Mouse (Mus musculus): Measurements from ENCODE around the gene Qrich1. TPM values are rescaled to one million over a fixed set of nuclear protein-coding genes. Genes with fewer than 3 reads are reported as not detected.
"Not testable (repeated sequence)": the region's sequence is repeated elsewhere in the genome, so short reads cannot be mapped to it uniquely, and the experiment has no call there.

Gene Qrich1
- polyA plus RNA-seq, 1 experiment from 2014 or later = 106 TPM

DNA sequence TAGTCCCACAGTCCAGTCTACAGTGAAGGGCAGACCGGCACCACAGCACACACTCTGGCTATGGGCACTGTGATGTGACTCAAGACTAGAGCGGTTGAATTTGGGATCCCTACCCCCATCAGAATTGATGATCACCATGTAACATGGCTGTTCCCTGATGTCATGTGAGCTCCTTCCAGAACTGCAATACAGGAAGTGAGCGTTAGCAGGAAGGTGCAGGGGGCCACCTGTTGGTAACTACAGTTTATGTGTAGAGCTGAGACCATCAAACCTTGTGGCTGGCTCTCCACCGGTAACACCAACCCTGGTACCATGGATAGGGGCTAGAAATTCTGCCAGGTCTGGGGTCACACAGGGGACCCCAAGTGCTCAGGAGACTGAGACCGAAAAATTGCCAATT, 72.6 kb downstream of the Qrich1 start:
- Histone ChIP-seq H3K9ac (ENCODE audit: low read depth, low read length) (no peak overlapping the region; the same call in 1 of the 2 replicates), H3K27ac (ENCODE audit: low read depth, low read length) (peak overlapping the region; percentile 81)

GRCm38 (mm10) chr9:108591462-108591861, 74.9 kb downstream of the Qrich1 start:
- Histone ChIP-seq H3K27me3 (replicated peaks; ENCODE audit: control insufficient read depth, insufficient read depth, low read length) (no peaks in the 10 kb centered on the region), H3K4me1 (ENCODE audit: control insufficient read depth, insufficient read depth, low read depth, low read length) (peaks cover 28% of the 10 kb centered on the region), H3K9me3 (ENCODE audit: control insufficient read depth, low read length) (no peaks in the 10 kb centered on the region), H3K4me3 (ENCODE audit: low read length) (no peak overlapping the region), H3K36me3 (ENCODE audit: control insufficient read depth, insufficient read depth, low read length) (no peaks in the 10 kb centered on the region), H3K27ac (ENCODE audit: low read depth, low read length) (no peak overlapping the region), H3K4me2 (ENCODE audit: low read length) (no peak overlapping the region), H3K9ac (ENCODE audit: low read depth, low read length) (no peak overlapping the region)
- no peak for ATAC-seq
- 61% methylated on average over 4 of the region's 4 CpGs for WGBS

More for the DNA sequence above, 72.6 kb downstream of the Qrich1 start:
- Histone ChIP-seq H3K4me3 (ENCODE audit: low read length) (no peak overlapping the region), H3K4me2 (ENCODE audit: low read length) (no peak overlapping the region), H3K9me3 (ENCODE audit: control insufficient read depth, low read length) (no peaks in the 10 kb centered on the region), H3K27me3 (replicated peaks; ENCODE audit: control insufficient read depth, insufficient read depth, low read length) (no peaks in the 10 kb centered on the region), H3K36me3 (ENCODE audit: control insufficient read depth, insufficient read depth, low read length) (no peaks in the 10 kb centered on the region), H3K4me1 (ENCODE audit: control insufficient read depth, insufficient read depth, low read depth, low read length) (peaks cover 28% of the 10 kb centered on the region)
- no peak for ATAC-seq
- WGBS = 59% methylated on average over 5 of the region's 5 CpGs

- no peak for ATAC-seq
- no peak overlapping the region for H3K9ac ChIP-seq (ENCODE audit: low read depth, low read length)
- WGBS = 84% methylated on average over 3 of the region's 3 CpGs
- H3K9me3 ChIP-seq (ENCODE audit: control insufficient read depth, low read length) = no peaks in the 10 kb centered on the region
- H3K4me1 ChIP-seq (ENCODE audit: control insufficient read depth, insufficient read depth, low read depth, low read length) = peaks cover 8% of the 10 kb centered on the region
- no peaks in the 10 kb centered on the region for H3K36me3 ChIP-seq (ENCODE audit: control insufficient read depth, insufficient read depth, low read length)
- no peak overlapping the region for H3K4me2 ChIP-seq (ENCODE audit: low read length)
- no peak overlapping the region for H3K4me3 ChIP-seq (ENCODE audit: low read length)
- no peaks in the 10 kb centered on the region for H3K27me3 ChIP-seq (replicated peaks; ENCODE audit: control insufficient read depth, insufficient read depth, low read length)
- no peak overlapping the region for H3K27ac ChIP-seq (ENCODE audit: low read depth, low read length)
Observed at GRCm38 (mm10) chr9:108594354-108594753, 77.7 kb downstream of the Qrich1 start.

- no peaks in the 10 kb centered on the region for H3K36me3 ChIP-seq (ENCODE audit: control insufficient read depth, insufficient read depth, low read length)
- H3K9me3 ChIP-seq (ENCODE audit: control insufficient read depth, low read length) = no peaks in the 10 kb centered on the region
- peaks cover 8% of the 10 kb centered on the region for H3K4me1 ChIP-seq (ENCODE audit: control insufficient read depth, insufficient read depth, low read depth, low read length)
- peak within 1 kb of the TSS; percentile 82 for H3K9ac ChIP-seq (ENCODE audit: low read depth, low read length)
- H3K27ac ChIP-seq (ENCODE audit: low read depth, low read length) = peak within 1 kb of the TSS; percentile 85
- ATAC-seq = peak; percentile 86
- WGBS = 1% methylated on average over 44 of the region's 69 CpGs
- H3K4me2 ChIP-seq (ENCODE audit: low read length) = peak within 1 kb of the TSS; percentile 84
- H3K4me3 ChIP-seq (ENCODE audit: low read length) = peak within 1 kb of the TSS; percentile 68
- no peaks in the 10 kb centered on the region for H3K27me3 ChIP-seq (replicated peaks; ENCODE audit: control insufficient read depth, insufficient read depth, low read length)
Observed at GRCm38 (mm10) chr9:108596998-108597764, 80.6 kb downstream of the Qrich1 start, which contains the start of gene P4htm. Gene P4htm, minus strand, starts transcription at chr9:108597667.

DNA sequence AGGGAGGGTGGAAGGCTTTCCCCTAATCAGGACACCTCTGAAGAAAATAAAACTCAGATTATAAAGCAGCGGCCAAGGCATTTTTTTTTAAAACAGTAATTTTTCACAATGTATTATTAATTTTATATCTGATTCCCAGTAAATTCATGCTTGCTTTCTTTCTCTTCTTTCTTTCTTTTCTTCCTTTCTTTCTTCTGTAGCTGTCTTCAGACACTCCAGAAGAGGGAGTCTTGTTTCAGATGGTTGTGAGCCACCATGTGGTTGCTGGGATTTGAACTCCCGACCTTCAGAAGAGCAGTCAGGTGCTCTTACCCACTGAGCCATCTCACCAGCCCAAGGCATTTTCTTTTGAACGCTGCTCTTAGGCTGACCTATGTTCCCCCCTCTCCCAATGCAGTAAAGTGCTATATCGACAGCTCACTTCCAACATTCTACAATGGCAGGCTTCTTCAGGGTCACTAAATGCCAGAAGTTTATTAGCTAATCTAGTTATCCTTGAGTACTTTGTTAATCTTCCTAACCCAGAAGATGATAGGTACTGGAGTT, 82.5 kb downstream of the Qrich1 start:
- H3K4me3 ChIP-seq (ENCODE audit: low read length) = no peak overlapping the region
- no peak overlapping the region for H3K27ac ChIP-seq (ENCODE audit: low read depth, low read length)
- peaks cover 6% of the 10 kb centered on the region for H3K36me3 ChIP-seq (ENCODE audit: control insufficient read depth, insufficient read depth, low read length)
- H3K4me2 ChIP-seq (ENCODE audit: low read length) = no peak overlapping the region
- no peak overlapping the region for H3K9ac ChIP-seq (ENCODE audit: low read depth, low read length)
- no peaks in the 10 kb centered on the region for H3K9me3 ChIP-seq (ENCODE audit: control insufficient read depth, low read length)
- H3K27me3 ChIP-seq (replicated peaks; ENCODE audit: control insufficient read depth, insufficient read depth, low read length) = no peaks in the 10 kb centered on the region
- no peak for ATAC-seq
- 78% methylated on average over 4 of the region's 4 CpGs for WGBS
- peaks cover 8% of the 10 kb centered on the region for H3K4me1 ChIP-seq (ENCODE audit: control insufficient read depth, insufficient read depth, low read depth, low read length)

DNA sequence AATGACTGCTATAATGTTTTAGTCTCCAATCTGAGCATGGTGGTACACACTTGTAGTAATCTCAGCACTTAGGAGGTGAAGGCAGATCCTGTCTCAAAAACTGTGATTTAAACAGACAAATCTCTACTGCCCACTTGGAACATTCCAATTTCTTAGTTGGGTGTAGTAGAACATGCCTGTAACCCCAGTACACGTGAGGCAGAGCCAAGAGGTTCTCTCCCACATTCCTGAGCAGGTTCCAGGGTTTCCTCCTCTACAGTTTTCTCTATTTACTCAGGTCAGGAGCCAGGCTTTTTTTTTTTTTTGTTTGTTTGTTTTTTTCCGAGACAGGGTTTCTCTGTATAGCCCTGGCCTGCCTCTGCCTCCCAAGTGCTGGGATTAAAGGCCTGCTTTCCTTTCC, 83.4 kb downstream of the Qrich1 start:
- Histone ChIP-seq H3K36me3 (ENCODE audit: control insufficient read depth, insufficient read depth, low read length) (peaks cover 12% of the 10 kb centered on the region), H3K4me2 (ENCODE audit: low read length) (no peak overlapping the region), H3K4me1 (ENCODE audit: control insufficient read depth, insufficient read depth, low read depth, low read length) (peaks cover 8% of the 10 kb centered on the region), H3K27me3 (replicated peaks; ENCODE audit: control insufficient read depth, insufficient read depth, low read length) (no peaks in the 10 kb centered on the region), H3K9me3 (ENCODE audit: control insufficient read depth, low read length) (no peaks in the 10 kb centered on the region), H3K4me3 (ENCODE audit: low read length) (no peak overlapping the region), H3K27ac (ENCODE audit: low read depth, low read length) (no peak overlapping the region), H3K9ac (ENCODE audit: low read depth, low read length) (no peak overlapping the region)
- ATAC-seq = no peak
- 63% methylated on average over 2 of the region's 2 CpGs for WGBS

DNA sequence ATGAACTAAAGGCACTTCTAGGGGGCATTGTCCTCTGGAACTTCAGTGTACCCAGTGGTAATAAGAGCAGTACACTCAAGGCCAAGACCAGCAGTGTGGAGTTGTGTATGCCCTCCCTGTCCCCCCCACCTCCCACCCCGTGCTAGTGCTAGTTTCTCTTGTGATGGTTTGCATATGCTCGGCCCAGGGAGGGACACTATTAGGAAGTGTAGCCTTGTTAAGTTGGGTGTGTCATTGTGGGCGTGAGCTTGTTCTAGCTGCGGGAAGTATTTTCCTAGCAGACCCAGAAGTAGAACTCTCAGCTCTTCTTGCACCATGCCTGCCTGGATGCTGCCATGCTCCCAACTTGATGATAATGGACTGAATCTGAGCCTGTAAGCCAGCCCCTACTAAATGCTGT, 85.4 kb downstream of the Qrich1 start:
- Histone ChIP-seq H3K9me3 (ENCODE audit: control insufficient read depth, low read length) (no peaks in the 10 kb centered on the region), H3K4me1 (ENCODE audit: control insufficient read depth, insufficient read depth, low read depth, low read length) (peaks cover 3% of the 10 kb centered on the region; the same call in 1 of the 2 replicates), H3K36me3 (ENCODE audit: control insufficient read depth, insufficient read depth, low read length) (peaks cover 26% of the 10 kb centered on the region), H3K4me3 (ENCODE audit: low read length) (no peak overlapping the region), H3K27me3 (replicated peaks; ENCODE audit: control insufficient read depth, insufficient read depth, low read length) (no peaks in the 10 kb centered on the region), H3K27ac (ENCODE audit: low read depth, low read length) (no peak overlapping the region), H3K9ac (ENCODE audit: low read depth, low read length) (no peak overlapping the region), H3K4me2 (ENCODE audit: low read length) (no peak overlapping the region)
- ATAC-seq = no peak
- 92% methylated on average over 4 of the region's 4 CpGs for whole genome bisulfite sequencing

DNA sequence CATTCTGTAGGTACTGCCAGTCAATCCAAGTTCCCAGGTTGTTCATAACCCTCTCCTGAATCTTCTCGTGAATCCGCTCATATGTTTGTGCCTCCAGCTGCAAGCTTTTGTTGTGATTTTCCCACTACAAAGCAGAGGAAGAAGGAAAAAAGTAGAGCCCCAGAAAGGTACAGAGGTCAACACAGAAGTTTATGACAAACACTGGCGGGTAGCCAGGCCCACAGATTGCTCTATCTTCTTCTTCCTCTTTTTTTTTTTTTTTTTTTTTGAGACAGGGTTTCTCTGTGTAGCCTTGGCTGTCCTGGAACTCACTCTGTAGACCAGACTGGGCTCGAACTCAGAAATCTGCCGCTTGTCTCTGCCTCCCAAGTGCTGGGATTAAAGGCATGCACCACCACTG, 91.3 kb downstream of the Qrich1 start:
- 90% methylated on average over 5 of the region's 5 CpGs for WGBS
- H3K36me3 ChIP-seq (ENCODE audit: control insufficient read depth, insufficient read depth, low read length) = peaks cover 66% of the 10 kb centered on the region
- not testable (repeated sequence) for H3K4me3 ChIP-seq (ENCODE audit: low read length); H3K27me3 ChIP-seq (replicated peaks; ENCODE audit: control insufficient read depth, insufficient read depth, low read length); H3K27ac ChIP-seq (ENCODE audit: low read depth, low read length); H3K9ac ChIP-seq (ENCODE audit: low read depth, low read length); H3K9me3 ChIP-seq (ENCODE audit: control insufficient read depth, low read length); H3K4me2 ChIP-seq (ENCODE audit: low read length); ATAC-seq; H3K4me1 ChIP-seq (ENCODE audit: control insufficient read depth, insufficient read depth, low read depth, low read length)

- 99% methylated on average over 4 of the region's 4 CpGs for WGBS
- Histone ChIP-seq H3K4me1 (ENCODE audit: control insufficient read depth, insufficient read depth, low read depth, low read length) (no peaks in the 10 kb centered on the region), H3K27me3 (replicated peaks; ENCODE audit: control insufficient read depth, insufficient read depth, low read length) (no peaks in the 10 kb centered on the region), H3K4me3 (ENCODE audit: low read length) (no peak overlapping the region), H3K27ac (ENCODE audit: low read depth, low read length) (no peak overlapping the region), H3K4me2 (ENCODE audit: low read length) (no peak overlapping the region), H3K9me3 (ENCODE audit: control insufficient read depth, low read length) (no peaks in the 10 kb centered on the region), H3K36me3 (ENCODE audit: control insufficient read depth, insufficient read depth, low read length) (peaks cover 70% of the 10 kb centered on the region), H3K9ac (ENCODE audit: low read depth, low read length) (no peak overlapping the region)
- no peak for ATAC-seq
Observed at GRCm38 (mm10) chr9:108608889-108609288, 92.3 kb downstream of the Qrich1 start.

All from hindbrain, embryonic 16.5 days (tissue).